Mouse (Mus musculus) small intestine, adult 2 months (tissue): ENCODE measurements around the gene Cog4.

ENCODE experiments used
- CTCF ChIP-seq: fragments of 200-500 bp; IDR thresholded peaks from 2 replicates; pipeline ENCODE4 v1.5.1; 2012; ENCODE audit warnings: low read depth, mild to moderate bottlenecking, control low read depth, inconsistent platforms, low read length, moderate library complexity, mixed read lengths; ENCODE audit not compliant: insufficient replicate concordance, insufficient read length; ENCODE audit errors: extremely low read depth
- POLR2A ChIP-seq: fragments of 200-500 bp; IDR thresholded peaks from 2 replicates; pipeline ENCODE4 v1.6.1; 2012; ENCODE audit warnings: low read depth, mild to moderate bottlenecking, control low read depth, inconsistent platforms, low read length, moderate library complexity

DNA sequence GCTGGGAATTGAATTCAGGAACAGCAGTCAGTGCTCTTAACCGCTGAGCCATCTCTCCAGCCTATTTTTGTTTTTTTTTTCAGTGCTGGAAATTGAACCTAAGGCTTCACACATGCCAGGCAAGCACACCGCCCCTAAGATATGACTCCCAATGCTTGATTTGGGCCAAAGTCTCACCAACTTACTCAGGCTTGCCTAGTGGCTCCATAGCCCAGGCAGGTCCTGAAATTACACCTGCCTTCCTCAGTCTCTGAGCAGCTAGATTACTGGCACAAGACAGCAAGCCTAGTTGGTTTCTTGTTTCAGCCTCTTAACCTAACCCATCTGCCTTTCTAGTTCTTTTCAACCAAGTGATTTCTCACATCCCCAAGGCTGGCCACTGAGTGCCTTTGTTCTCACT, 24.1 kb downstream of the Cog4 start:
- TF ChIP-seq CTCF (no peak), POLR2A (no peak)
